Mouse (Mus musculus): ENCODE data around the gene Pdzk1. TPM values are rescaled to one million over a fixed set of nuclear protein-coding genes. Genes with fewer than 3 reads are reported as not detected.

Gene Pdzk1
- polyA plus RNA-seq, 1 experiment from 2014 or later: 63.3 TPM

GRCm38 (mm10) chr3:96825261-96825660, 3.8 kb upstream of the Pdzk1 start:
- WGBS: 46% methylated on average over 11 of the region's 11 CpGs
- ATAC-seq (ENCODE audit: low FRiP score, low TSS enrichment): no peak

GRCm38 (mm10) chr3:96828308-96828864, 698 bp upstream of the Pdzk1 start:
- no peaks in the 10 kb centered on the region for H3K27me3 ChIP-seq (ENCODE audit: control insufficient read depth, insufficient read depth, low read length)
- no peak for ATAC-seq (ENCODE audit: low FRiP score, low TSS enrichment)
- WGBS: 39% methylated on average over 15 of the region's 15 CpGs
- H3K36me3 ChIP-seq (ENCODE audit: control insufficient read depth, insufficient read depth, low read length): no peaks in the 10 kb centered on the region
- no peak overlapping the region for H3K4me2 ChIP-seq (replicated peaks; ENCODE audit: low read depth, low read length)
- H3K4me3 ChIP-seq (ENCODE audit: low read length): no peak overlapping the region
- H3K9me3 ChIP-seq (ENCODE audit: control insufficient read depth, low read length): no peaks in the 10 kb centered on the region
- no peak overlapping the region for H3K9ac ChIP-seq (ENCODE audit: low read depth, low read length)
- 0 out of 2 replicates have a peak, but pooled peaks cover 2% of the 10 kb centered on the region for H3K4me1 ChIP-seq (ENCODE audit: control insufficient read depth, insufficient read depth, low read length)
- no peak overlapping the region for H3K27ac ChIP-seq (ENCODE audit: low read depth, low read length)

More at GRCm38 (mm10) chr3:96825261-96825660, 3.8 kb upstream of the Pdzk1 start:
- no peak overlapping the region for H3K27ac ChIP-seq (ENCODE audit: low read depth, low read length)
- no peaks in the 10 kb centered on the region for H3K27me3 ChIP-seq (ENCODE audit: control insufficient read depth, insufficient read depth, low read length)
- no peak overlapping the region for H3K9ac ChIP-seq (ENCODE audit: low read depth, low read length)
- no peak overlapping the region for H3K4me3 ChIP-seq (ENCODE audit: low read length)
- no peaks in the 10 kb centered on the region for H3K36me3 ChIP-seq (ENCODE audit: control insufficient read depth, insufficient read depth, low read length)
- 0 out of 2 replicates have a peak, but pooled peaks cover 2% of the 10 kb centered on the region for H3K4me1 ChIP-seq (ENCODE audit: control insufficient read depth, insufficient read depth, low read length)
- H3K9me3 ChIP-seq (ENCODE audit: control insufficient read depth, low read length): no peaks in the 10 kb centered on the region
- H3K4me2 ChIP-seq (replicated peaks; ENCODE audit: low read depth, low read length): no peak overlapping the region

- WGBS: 72% methylated on average over 10 of the region's 10 CpGs
- no peak overlapping the region for H3K4me3 ChIP-seq (ENCODE audit: low read length)
- no peaks in the 10 kb centered on the region for H3K9me3 ChIP-seq (ENCODE audit: control insufficient read depth, low read length)
- no peaks in the 10 kb centered on the region for H3K27me3 ChIP-seq (ENCODE audit: control insufficient read depth, insufficient read depth, low read length)
- no peaks in the 10 kb centered on the region for H3K36me3 ChIP-seq (ENCODE audit: control insufficient read depth, insufficient read depth, low read length)
- H3K9ac ChIP-seq (ENCODE audit: low read depth, low read length): no peak overlapping the region
- no peak overlapping the region for H3K27ac ChIP-seq (ENCODE audit: low read depth, low read length)
- 0 out of 2 replicates have a peak, but pooled peaks have one; percentile 26 for ATAC-seq (ENCODE audit: low FRiP score, low TSS enrichment)
- H3K4me2 ChIP-seq (replicated peaks; ENCODE audit: low read depth, low read length): no peak overlapping the region
- H3K4me1 ChIP-seq (ENCODE audit: control insufficient read depth, insufficient read depth, low read length): 0 out of 2 replicates have a peak, but pooled peaks cover 2% of the 10 kb centered on the region
Measured at GRCm38 (mm10) chr3:96829856-96830255, 772 bp downstream of the Pdzk1 start.

- Histone ChIP-seq H3K9me3 (ENCODE audit: control insufficient read depth, low read length) (no peaks in the 10 kb centered on the region), H3K4me1 (ENCODE audit: control insufficient read depth, insufficient read depth, low read length) (no peaks in the 10 kb centered on the region; the same call in 1 of the 2 replicates), H3K27me3 (ENCODE audit: control insufficient read depth, insufficient read depth, low read length) (no peaks in the 10 kb centered on the region), H3K4me3 (ENCODE audit: low read length) (no peak overlapping the region), H3K27ac (ENCODE audit: low read depth, low read length) (no peak overlapping the region), H3K9ac (ENCODE audit: low read depth, low read length) (no peak overlapping the region), H3K36me3 (ENCODE audit: control insufficient read depth, insufficient read depth, low read length) (no peaks in the 10 kb centered on the region), H3K4me2 (replicated peaks; ENCODE audit: low read depth, low read length) (no peak overlapping the region)
- WGBS: 42% methylated on average over 5 of the region's 5 CpGs
- no peak for ATAC-seq (ENCODE audit: low FRiP score, low TSS enrichment)
Measured at GRCm38 (mm10) chr3:96832930-96833329, 3.8 kb downstream of the Pdzk1 start.

- H3K36me3 ChIP-seq (ENCODE audit: control insufficient read depth, insufficient read depth, low read length): no peaks in the 10 kb centered on the region
- H3K4me3 ChIP-seq (ENCODE audit: low read length): no peak overlapping the region
- no peak overlapping the region for H3K9ac ChIP-seq (ENCODE audit: low read depth, low read length)
- H3K27ac ChIP-seq (ENCODE audit: low read depth, low read length): no peak overlapping the region; the same call in 1 of the 2 replicates
- 39% methylated on average over 7 of the region's 7 CpGs for WGBS
- ATAC-seq (ENCODE audit: low FRiP score, low TSS enrichment): no peak
- no peaks in the 10 kb centered on the region for H3K27me3 ChIP-seq (ENCODE audit: control insufficient read depth, insufficient read depth, low read length)
- no peaks in the 10 kb centered on the region; the same call in 1 of the 2 replicates for H3K4me1 ChIP-seq (ENCODE audit: control insufficient read depth, insufficient read depth, low read length)
- H3K9me3 ChIP-seq (ENCODE audit: control insufficient read depth, low read length): no peaks in the 10 kb centered on the region
- no peak overlapping the region for H3K4me2 ChIP-seq (replicated peaks; ENCODE audit: low read depth, low read length)
Measured at GRCm38 (mm10) chr3:96834587-96835348, 5.7 kb downstream of the Pdzk1 start.

GRCm38 (mm10) chr3:96836414-96836813, 7.3 kb downstream of the Pdzk1 start:
- no peaks in the 10 kb centered on the region; the same call in 1 of the 2 replicates for H3K4me1 ChIP-seq (ENCODE audit: control insufficient read depth, insufficient read depth, low read length)
- no peak overlapping the region for H3K4me3 ChIP-seq (ENCODE audit: low read length)
- no peak overlapping the region for H3K27ac ChIP-seq (ENCODE audit: low read depth, low read length)
- no peaks in the 10 kb centered on the region for H3K36me3 ChIP-seq (ENCODE audit: control insufficient read depth, insufficient read depth, low read length)
- ATAC-seq (ENCODE audit: low FRiP score, low TSS enrichment): no peak
- H3K9ac ChIP-seq (ENCODE audit: low read depth, low read length): no peak overlapping the region
- no peak overlapping the region for H3K4me2 ChIP-seq (replicated peaks; ENCODE audit: low read depth, low read length)
- H3K9me3 ChIP-seq (ENCODE audit: control insufficient read depth, low read length): no peaks in the 10 kb centered on the region
- WGBS: 55% methylated on average over 2 of the region's 2 CpGs
- H3K27me3 ChIP-seq (ENCODE audit: control insufficient read depth, insufficient read depth, low read length): no peaks in the 10 kb centered on the region

GRCm38 (mm10) chr3:96838996-96839645, 10.0 kb downstream of the Pdzk1 start:
- no peaks in the 10 kb centered on the region for H3K36me3 ChIP-seq (ENCODE audit: control insufficient read depth, insufficient read depth, low read length)
- no peak overlapping the region for H3K4me3 ChIP-seq (ENCODE audit: low read length)
- no peak overlapping the region for H3K4me2 ChIP-seq (replicated peaks; ENCODE audit: low read depth, low read length)
- WGBS: 46% methylated on average over 7 of the region's 7 CpGs
- H3K9me3 ChIP-seq (ENCODE audit: control insufficient read depth, low read length): no peaks in the 10 kb centered on the region
- ATAC-seq (ENCODE audit: low FRiP score, low TSS enrichment): peak; percentile 82
- H3K27ac ChIP-seq (ENCODE audit: low read depth, low read length): peak overlapping the region; percentile 56
- no peaks in the 10 kb centered on the region; the same call in 1 of the 2 replicates for H3K4me1 ChIP-seq (ENCODE audit: control insufficient read depth, insufficient read depth, low read length)
- no peaks in the 10 kb centered on the region for H3K27me3 ChIP-seq (ENCODE audit: control insufficient read depth, insufficient read depth, low read length)
- H3K9ac ChIP-seq (ENCODE audit: low read depth, low read length): no peak overlapping the region

GRCm38 (mm10) chr3:96845191-96845590, 16.1 kb downstream of the Pdzk1 start:
- Histone ChIP-seq H3K9me3 (ENCODE audit: control insufficient read depth, low read length) (no peaks in the 10 kb centered on the region), H3K27me3 (ENCODE audit: control insufficient read depth, insufficient read depth, low read length) (no peaks in the 10 kb centered on the region), H3K4me2 (replicated peaks; ENCODE audit: low read depth, low read length) (no peak overlapping the region), H3K4me3 (ENCODE audit: low read length) (no peak overlapping the region), H3K4me1 (ENCODE audit: control insufficient read depth, insufficient read depth, low read length) (peaks cover 4% of the 10 kb centered on the region), H3K36me3 (ENCODE audit: control insufficient read depth, insufficient read depth, low read length) (no peaks in the 10 kb centered on the region), H3K27ac (ENCODE audit: low read depth, low read length) (no peak overlapping the region), H3K9ac (ENCODE audit: low read depth, low read length) (no peak overlapping the region)
- ATAC-seq (ENCODE audit: low FRiP score, low TSS enrichment): no peak
- WGBS: 95% methylated on average over 6 of the region's 6 CpGs

GRCm38 (mm10) chr3:96845806-96846205, 16.7 kb downstream of the Pdzk1 start:
- H3K9me3 ChIP-seq (ENCODE audit: control insufficient read depth, low read length): no peaks in the 10 kb centered on the region
- WGBS: 81% methylated on average over 9 of the region's 9 CpGs
- ATAC-seq (ENCODE audit: low FRiP score, low TSS enrichment): no peak
- no peak overlapping the region for H3K4me2 ChIP-seq (replicated peaks; ENCODE audit: low read depth, low read length)
- no peak overlapping the region for H3K27ac ChIP-seq (ENCODE audit: low read depth, low read length)
- H3K36me3 ChIP-seq (ENCODE audit: control insufficient read depth, insufficient read depth, low read length): no peaks in the 10 kb centered on the region
- H3K27me3 ChIP-seq (ENCODE audit: control insufficient read depth, insufficient read depth, low read length): no peaks in the 10 kb centered on the region
- no peak overlapping the region for H3K9ac ChIP-seq (ENCODE audit: low read depth, low read length)
- no peak overlapping the region for H3K4me3 ChIP-seq (ENCODE audit: low read length)
- H3K4me1 ChIP-seq (ENCODE audit: control insufficient read depth, insufficient read depth, low read length): peaks cover 4% of the 10 kb centered on the region

Data from kidney, embryonic 14.5 days (tissue).